Mouse (Mus musculus) midbrain, embryonic 13.5 days (tissue): ENCODE measurements around the gene Ston1. TPM values are rescaled to one million over a fixed set of nuclear protein-coding genes. Genes with fewer than 3 reads are reported as not detected.

Source experiments
- ATAC-seq: fragments of 200-750 bp; cut with Nextera tagmentation; 2 replicates; pipeline ENCODE4 v1.8.0; 2017; ENCODE audit warnings: mild to moderate bottlenecking, moderate TSS enrichment, moderate library complexity
- H3K27ac ChIP-seq: fragments of 300-500 bp; sonication (generic); 2 replicates; pipeline ENCODE4 v1.5.1; 2015; ENCODE audit warnings: inconsistent platforms, mild to moderate bottlenecking, moderate library complexity
- H3K27me3 ChIP-seq: fragments of 300-500 bp; sonication (generic); 2 replicates; pipeline ENCODE4 v1.6.1; 2015; ENCODE audit warnings: mild to moderate bottlenecking, inconsistent platforms
- H3K36me3 ChIP-seq: fragments of 300-500 bp; sonication (generic); 2 replicates; pipeline ENCODE4 v1.6.1; 2015; ENCODE audit warnings: mild to moderate bottlenecking, inconsistent platforms
- H3K4me1 ChIP-seq: fragments of 300-500 bp; sonication (generic); replicated peaks from 2 replicates; pipeline ENCODE4 v1.6.1; 2015; ENCODE audit warnings: inconsistent platforms
- H3K4me2 ChIP-seq: fragments of 300-500 bp; sonication (generic); replicated peaks from 2 replicates; pipeline ENCODE4 v1.6.1; 2015; ENCODE audit warnings: moderate library complexity, mild to moderate bottlenecking, inconsistent platforms
- H3K4me3 ChIP-seq: fragments of 300-500 bp; sonication (generic); replicated peaks from 2 replicates; pipeline ENCODE4 v1.5.1; 2015; ENCODE audit warnings: mild to moderate bottlenecking, inconsistent platforms
- H3K9ac ChIP-seq: fragments of 300-500 bp; sonication (generic); replicated peaks from 2 replicates; pipeline ENCODE4 v1.6.1; 2015; ENCODE audit warnings: mild to moderate bottlenecking, inconsistent platforms
- H3K9me3 ChIP-seq: fragments of 300-500 bp; sonication (generic); 2 replicates; pipeline ENCODE4 v1.6.1; 2016; ENCODE audit warnings: mild to moderate bottlenecking, inconsistent platforms
- WGBS: fragments of 180-500 bp; shearing (Covaris S2); methylation state at CpG from one replicate; pipeline ENCODE4 v1.1.7; 2015; 5-methylcytosine and 5-hydroxymethylcytosine counted together
- polyA plus RNA-seq: library from polyadenylated mRNA; unstranded; fragments of >200 nt; fragmentation: Nextera tagmentation; extraction: Ambion mirVana; gene quantifications from 2 replicates; pipeline ENCODE4 v1.2.1, GENCODE M21; 2015

The Ston1 gene
- polyA plus RNA-seq, 1 experiment from 2014 or later = 1.7 TPM

- no peak overlapping the region for H3K9ac ChIP-seq
- WGBS = 16% methylated on average over 21 of the region's 21 CpGs
- H3K4me2 ChIP-seq = peak overlapping the region; percentile 34
- H3K27me3 ChIP-seq = no peaks in the 10 kb centered on the region
- H3K4me1 ChIP-seq = peaks cover 6% of the 10 kb centered on the region
- peak; percentile 86 for ATAC-seq
- no peaks in the 10 kb centered on the region for H3K36me3 ChIP-seq
- H3K27ac ChIP-seq = no peak overlapping the region
- no peak overlapping the region for H3K4me3 ChIP-seq
- no peaks in the 10 kb centered on the region for H3K9me3 ChIP-seq
Observed at GRCm38 (mm10) chr17:88652702-88653374, 55.4 kb downstream of the Ston1 start.

- WGBS = 79% methylated on average over 4 of the region's 4 CpGs
- Histone ChIP-seq H3K36me3 (no peaks in the 10 kb centered on the region), H3K27ac (no peak overlapping the region), H3K4me3 (no peak overlapping the region), H3K9me3 (no peaks in the 10 kb centered on the region), H3K4me2 (no peak overlapping the region), H3K27me3 (no peaks in the 10 kb centered on the region), H3K9ac (no peak overlapping the region), H3K4me1 (peaks cover 6% of the 10 kb centered on the region)
- ATAC-seq = peak; percentile 41; the same call in 1 of the 2 replicates
Observed at GRCm38 (mm10) chr17:88653375-88653769, 55.9 kb downstream of the Ston1 start.

- Histone ChIP-seq H3K4me3 (no peak overlapping the region), H3K9me3 (no peaks in the 10 kb centered on the region), H3K27ac (no peak overlapping the region), H3K4me1 (no peaks in the 10 kb centered on the region), H3K4me2 (no peak overlapping the region), H3K9ac (no peak overlapping the region), H3K27me3 (no peaks in the 10 kb centered on the region), H3K36me3 (no peaks in the 10 kb centered on the region)
- WGBS = 82% methylated on average over 6 of the region's 6 CpGs
- ATAC-seq = no peak
Observed at GRCm38 (mm10) chr17:88658510-88658909, 61.0 kb downstream of the Ston1 start.

GRCm38 (mm10) chr17:88666076-88666475 is 68.6 kb downstream of the Ston1 start:
- Histone ChIP-seq H3K36me3 (no peaks in the 10 kb centered on the region), H3K4me2 (no peak overlapping the region), H3K27ac (no peak overlapping the region), H3K27me3 (peaks cover 5% of the 10 kb centered on the region; the same call in 1 of the 2 replicates), H3K9me3 (no peaks in the 10 kb centered on the region), H3K4me3 (no peak overlapping the region), H3K9ac (no peak overlapping the region), H3K4me1 (peaks cover 14% of the 10 kb centered on the region)
- ATAC-seq = no peak
- WGBS = 65% methylated on average over 2 of the region's 2 CpGs

DNA sequence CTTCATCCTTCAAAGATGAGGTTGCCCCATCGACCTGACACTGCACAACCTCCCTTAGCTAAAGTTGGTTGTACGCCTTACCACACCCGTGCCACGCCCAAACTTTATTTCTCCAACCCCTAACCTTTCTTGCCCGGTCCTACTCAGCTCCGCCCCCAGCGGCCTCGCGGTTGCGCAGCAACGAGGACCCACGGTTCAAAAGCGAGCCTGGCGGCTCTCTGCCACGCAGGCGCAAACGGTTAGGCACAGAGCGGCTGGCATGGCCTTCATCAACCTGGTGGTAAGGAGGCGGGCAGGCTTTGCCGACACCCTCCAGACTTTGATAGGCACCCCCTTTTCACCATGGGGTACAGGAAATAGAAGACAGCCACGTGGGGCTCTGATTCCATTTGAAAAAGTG is 71.0 kb downstream of the Ston1 start, which contains the start of gene Gtf2a1l:
TSS of gene Gtf2a1l (plus strand) at position 209 of the 400 bp plus-strand sequence.
- H3K4me2 ChIP-seq = peak within 1 kb of the TSS; percentile 27; the same call in 1 of the 2 replicates
- peaks cover 14% of the 10 kb centered on the region for H3K4me1 ChIP-seq
- no peaks in the 10 kb centered on the region for H3K9me3 ChIP-seq
- H3K36me3 ChIP-seq = no peaks in the 10 kb centered on the region
- peaks cover 5% of the 10 kb centered on the region; the same call in 1 of the 2 replicates for H3K27me3 ChIP-seq
- peak; percentile 69 for ATAC-seq
- no peak within 1 kb of the TSS for H3K27ac ChIP-seq
- WGBS = 31% methylated on average over 21 of the region's 21 CpGs
- H3K9ac ChIP-seq = no peak within 1 kb of the TSS
- H3K4me3 ChIP-seq = no peak within 1 kb of the TSS

- no peak overlapping the region for H3K9ac ChIP-seq
- H3K9me3 ChIP-seq = no peaks in the 10 kb centered on the region
- ATAC-seq = peak; percentile 25; the same call in 1 of the 2 replicates
- H3K4me3 ChIP-seq = no peak overlapping the region
- H3K4me1 ChIP-seq = peaks cover 14% of the 10 kb centered on the region
- no peak overlapping the region for H3K27ac ChIP-seq
- H3K4me2 ChIP-seq = no peak overlapping the region
- WGBS = 11% methylated on average over 2 of the region's 2 CpGs
- H3K27me3 ChIP-seq = peaks cover 5% of the 10 kb centered on the region; the same call in 1 of the 2 replicates
- H3K36me3 ChIP-seq = no peaks in the 10 kb centered on the region
Observed at GRCm38 (mm10) chr17:88669921-88670320, 72.4 kb downstream of the Ston1 start.

DNA sequence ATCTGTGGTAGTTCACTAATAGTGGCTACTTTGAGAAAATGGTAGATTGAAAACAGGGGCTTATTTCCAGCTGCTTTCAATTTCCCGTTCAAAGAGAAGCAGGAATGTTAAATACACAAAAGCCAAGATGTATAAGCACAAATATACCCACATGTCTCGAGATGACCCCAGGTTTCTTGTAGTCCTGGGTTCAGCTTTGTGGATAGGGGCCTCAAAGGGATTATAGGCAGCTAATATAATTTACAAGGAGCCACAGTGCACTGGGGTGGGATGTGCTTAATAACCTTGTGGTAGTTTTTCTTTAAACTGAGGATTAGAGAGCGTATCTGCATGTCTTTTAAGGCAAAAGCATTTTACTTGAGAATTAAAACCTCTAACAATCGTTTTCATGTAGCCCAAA is 73.3 kb downstream of the Ston1 start:
- H3K27ac ChIP-seq = no peak overlapping the region
- H3K9me3 ChIP-seq = no peaks in the 10 kb centered on the region
- H3K4me3 ChIP-seq = no peak overlapping the region
- ATAC-seq = no peak
- H3K27me3 ChIP-seq = peaks cover 5% of the 10 kb centered on the region; the same call in 1 of the 2 replicates
- 40% methylated on average over 4 of the region's 4 CpGs for WGBS
- H3K9ac ChIP-seq = no peak overlapping the region
- H3K36me3 ChIP-seq = no peaks in the 10 kb centered on the region
- H3K4me1 ChIP-seq = peaks cover 14% of the 10 kb centered on the region
- H3K4me2 ChIP-seq = no peak overlapping the region

- Histone ChIP-seq H3K4me2 (no peak overlapping the region), H3K9me3 (no peaks in the 10 kb centered on the region), H3K4me3 (no peak overlapping the region), H3K9ac (no peak overlapping the region), H3K4me1 (0 out of 2 replicates have a peak, but pooled peaks cover 3% of the 10 kb centered on the region), H3K27me3 (no peaks in the 10 kb centered on the region), H3K27ac (no peak overlapping the region), H3K36me3 (no peaks in the 10 kb centered on the region)
- ATAC-seq = no peak
- WGBS = 93% methylated on average over 23 of the region's 23 CpGs
Observed at GRCm38 (mm10) chr17:88675310-88676309, 78.1 kb downstream of the Ston1 start.

- Histone ChIP-seq H3K4me1 (peaks cover 4% of the 10 kb centered on the region; the same call in 1 of the 2 replicates), H3K36me3 (no peaks in the 10 kb centered on the region), H3K27me3 (no peaks in the 10 kb centered on the region), H3K9me3 (no peaks in the 10 kb centered on the region), H3K4me2 (no peak overlapping the region), H3K9ac (no peak overlapping the region), H3K4me3 (no peak overlapping the region), H3K27ac (no peak overlapping the region)
- ATAC-seq = no peak
- WGBS = 51% methylated on average over 11 of the region's 11 CpGs
Observed at GRCm38 (mm10) chr17:88688226-88688625, 90.7 kb downstream of the Ston1 start.

- H3K4me2 ChIP-seq = no peak overlapping the region
- no peak overlapping the region for H3K4me3 ChIP-seq
- H3K4me1 ChIP-seq = peaks cover 9% of the 10 kb centered on the region
- no peak overlapping the region for H3K27ac ChIP-seq
- no peaks in the 10 kb centered on the region for H3K36me3 ChIP-seq
- 43% methylated on average over 9 of the region's 9 CpGs for WGBS
- no peaks in the 10 kb centered on the region for H3K27me3 ChIP-seq
- H3K9ac ChIP-seq = no peak overlapping the region
- H3K9me3 ChIP-seq = no peaks in the 10 kb centered on the region
- ATAC-seq = no peak
Observed at GRCm38 (mm10) chr17:88696656-88697333, 99.3 kb downstream of the Ston1 start.

- Histone ChIP-seq H3K4me2 (no peak overlapping the region), H3K9ac (no peak overlapping the region), H3K4me3 (no peak overlapping the region), H3K9me3 (no peaks in the 10 kb centered on the region), H3K4me1 (peaks cover 9% of the 10 kb centered on the region), H3K27ac (no peak overlapping the region), H3K36me3 (no peaks in the 10 kb centered on the region), H3K27me3 (no peaks in the 10 kb centered on the region)
- ATAC-seq = no peak
Observed at GRCm38 (mm10) chr17:88700901-88701300, 103.4 kb downstream of the Ston1 start.
